Mouse (Mus musculus) Muller cell, postnatal 12 days (primary cell): ENCODE results near the gene Tlr13.
A peak's percentile ranks its signal among the peaks of the same experiment; 100 is the strongest.

Experiments
- DNase-seq: peaks from one replicate; pipeline ENCODE4 v3.0.0-alpha.2; 2015; ENCODE audit errors: inconsistent ontology term

Gene Tlr13

DNA sequence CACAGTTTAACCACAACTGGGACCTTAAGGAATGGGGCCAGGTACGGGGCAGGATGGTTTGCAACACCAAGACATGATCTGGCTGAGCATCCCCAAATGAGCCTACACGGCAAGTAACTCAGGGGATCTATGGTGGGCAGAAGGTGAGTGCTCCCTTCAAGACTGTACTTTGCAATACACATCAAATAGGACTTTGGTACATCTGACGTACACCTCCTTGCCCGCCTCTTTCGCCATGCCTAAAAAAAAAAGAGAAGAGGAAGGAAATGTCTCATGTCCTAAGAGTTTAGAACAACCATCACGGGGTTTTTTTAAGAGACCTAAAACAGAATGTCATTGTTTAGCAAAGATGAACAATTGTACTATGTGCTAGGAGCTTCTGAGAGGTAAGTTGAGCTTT is at the start of gene Tlr13:
Gene Tlr13, plus strand, starts transcription at position 269 of the 400 bp plus-strand sequence.
- no peak for DNase-seq

GRCm38 (mm10) chrX:106105464-106105863 is 37.5 kb upstream of the Tlr13 start:
- DNase-seq: peak; percentile 21

DNA sequence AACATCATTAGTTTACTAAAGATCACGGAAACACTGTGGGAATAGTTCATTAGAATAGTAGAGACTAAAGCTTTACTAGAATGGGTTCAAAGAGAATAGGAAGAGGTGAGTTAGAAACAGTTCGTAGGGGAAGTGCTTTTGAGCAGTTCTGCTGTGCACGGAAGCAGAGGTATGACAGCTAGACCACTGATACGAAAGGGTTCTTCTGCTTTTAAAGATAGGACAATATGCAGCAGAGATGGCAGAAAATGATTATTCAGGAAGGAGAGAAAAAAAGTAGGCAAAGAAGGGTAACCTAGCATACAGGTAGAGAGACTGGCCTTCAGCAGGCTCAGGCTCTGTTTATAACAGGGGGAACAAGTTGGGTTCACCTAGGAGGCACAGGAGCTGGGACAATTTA is 29.1 kb upstream of the Tlr13 start:
- DNase-seq: no peak

- DNase-seq: no peak
Observed at GRCm38 (mm10) chrX:106114674-106115073, 28.3 kb upstream of the Tlr13 start.

DNA sequence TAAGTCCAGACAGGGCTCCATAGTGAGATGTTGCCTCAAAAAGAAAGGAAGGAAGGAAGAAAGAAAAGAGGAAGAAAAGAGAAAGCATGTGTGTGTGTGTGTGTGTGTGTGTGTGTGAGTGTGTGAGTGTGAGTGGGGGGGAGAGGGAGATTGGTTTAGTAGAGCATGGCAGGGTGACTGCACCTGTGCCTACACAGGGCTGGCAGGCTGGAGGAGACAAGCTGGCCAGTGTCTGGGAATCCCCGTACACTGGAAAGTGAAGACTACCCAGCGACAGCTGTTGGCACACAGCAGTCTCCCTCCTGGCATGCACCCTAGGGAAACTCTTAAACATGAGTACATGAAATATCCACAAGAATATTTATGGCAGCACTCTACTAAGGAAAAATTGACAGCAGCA is 20.2 kb upstream of the Tlr13 start:
- DNase-seq: no peak

GRCm38 (mm10) chrX:106128283-106128682 is 14.7 kb upstream of the Tlr13 start:
- no peak for DNase-seq

- no peak for DNase-seq
Observed at GRCm38 (mm10) chrX:106129877-106130276, 13.1 kb upstream of the Tlr13 start.

- no peak for DNase-seq
Observed at GRCm38 (mm10) chrX:106134916-106135315, 8.1 kb upstream of the Tlr13 start.

- no peak for DNase-seq
Observed at GRCm38 (mm10) chrX:106135484-106135883, 7.5 kb upstream of the Tlr13 start.

DNA sequence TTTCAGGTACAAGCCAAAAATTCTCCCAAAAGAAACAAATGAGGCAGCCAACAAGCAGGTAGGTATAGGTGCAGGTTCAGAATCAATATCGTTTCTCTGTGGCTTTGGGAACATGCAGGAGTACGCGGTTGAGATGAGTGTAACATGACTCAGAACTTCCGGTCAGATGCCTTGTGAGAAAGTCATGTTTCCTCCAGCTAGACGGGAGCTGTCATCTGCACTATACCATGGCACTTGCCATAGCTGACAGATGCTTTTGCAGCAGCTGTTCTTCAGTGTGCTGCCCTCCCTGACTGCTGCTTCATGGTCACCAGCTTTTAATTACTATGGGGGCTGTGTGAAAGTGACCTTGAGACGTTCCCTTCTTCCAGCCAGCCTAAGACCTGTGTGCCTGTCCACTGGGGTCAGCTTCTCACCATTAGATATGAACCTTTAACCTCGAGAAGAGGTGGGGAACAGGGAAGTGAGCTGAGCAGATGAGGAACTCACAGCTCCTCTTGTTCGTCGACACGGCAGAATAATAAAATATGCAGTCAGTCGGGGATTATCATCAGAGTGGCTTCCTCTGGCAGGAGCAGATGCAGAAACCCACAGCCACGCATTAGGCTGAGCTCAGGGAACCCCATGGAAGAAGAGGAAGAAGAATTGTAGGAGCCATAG is 7.0 kb upstream of the Tlr13 start:
- DNase-seq: no peak

DNA sequence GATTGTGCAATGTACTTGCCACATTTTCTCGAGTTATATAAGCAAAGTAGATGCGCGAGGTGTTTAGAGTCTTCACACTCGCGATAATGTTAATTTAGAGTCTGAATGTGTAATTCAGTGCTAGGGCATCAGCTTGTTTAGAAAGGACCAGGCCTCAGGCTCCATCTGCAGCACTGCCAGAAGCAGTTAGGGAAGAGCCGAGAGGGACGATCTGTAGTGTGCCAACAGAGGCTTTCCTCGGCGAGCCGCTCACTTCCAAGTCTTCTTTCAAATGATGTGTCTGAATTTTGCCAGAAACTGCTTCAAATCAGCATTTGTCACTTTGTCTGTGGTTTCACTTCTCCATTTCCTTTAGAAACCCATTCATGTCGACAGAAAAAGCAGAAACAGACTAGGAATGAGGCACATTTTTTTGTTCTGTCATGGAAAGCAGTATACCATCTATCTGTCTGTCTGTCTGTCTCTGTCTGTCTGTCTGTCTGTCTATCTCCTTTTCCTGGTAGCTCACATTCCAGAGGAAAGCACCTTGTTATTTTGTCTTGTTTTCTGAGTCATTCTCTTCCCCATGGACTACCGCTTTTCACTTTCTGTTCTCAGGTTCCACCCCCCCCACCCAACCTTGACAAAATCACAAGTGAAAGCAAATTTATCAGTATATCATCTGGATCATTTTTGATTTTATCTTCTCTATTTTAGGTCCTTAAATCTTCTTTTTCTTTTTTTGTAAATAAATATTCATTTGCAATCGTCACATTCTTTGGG is 3.5 kb upstream of the Tlr13 start:
- DNase-seq: no peak

GRCm38 (mm10) chrX:106148185-106148584 is 5.2 kb downstream of the Tlr13 start:
- no peak for DNase-seq

DNA sequence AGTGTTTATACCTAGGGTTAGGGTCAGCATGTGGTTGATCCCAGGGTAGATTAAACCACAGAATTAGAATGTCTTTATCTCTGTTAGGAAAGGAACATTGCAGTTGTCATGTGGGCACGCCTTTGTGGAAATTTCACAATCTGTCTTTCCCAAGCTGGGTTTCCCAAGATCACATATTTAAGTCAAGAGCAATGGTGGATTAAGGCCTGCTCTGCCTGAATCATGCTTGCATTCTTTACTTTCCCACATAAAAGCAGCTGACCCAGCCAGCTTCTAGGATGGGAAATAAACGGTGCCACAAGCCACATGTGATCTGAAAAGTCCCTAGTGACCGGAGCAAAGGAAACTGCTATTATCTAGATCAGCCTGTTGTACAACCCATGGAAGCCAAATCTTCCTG is 6.5 kb downstream of the Tlr13 start:
- peak; percentile 11 for DNase-seq

DNA sequence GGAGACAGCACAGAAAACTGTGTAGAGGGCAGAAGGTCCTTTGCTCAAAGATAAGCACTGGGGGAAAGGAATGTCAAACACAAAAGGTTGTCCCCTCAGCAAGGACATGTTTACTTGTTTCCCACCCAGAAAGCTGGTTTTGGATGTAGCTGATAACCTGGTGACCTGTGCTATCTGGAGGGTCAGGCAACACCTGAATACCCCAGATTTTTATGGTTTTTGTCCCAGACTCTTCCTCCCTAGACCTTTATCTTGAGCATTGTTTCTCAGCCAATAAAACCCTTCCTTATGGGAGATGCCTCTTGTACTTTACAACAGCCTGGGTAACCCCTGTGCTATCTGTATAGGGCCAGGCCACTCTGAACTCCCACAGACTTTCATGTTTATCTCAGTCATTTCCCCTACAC is 11.2 kb downstream of the Tlr13 start:
- no peak for DNase-seq

- DNase-seq: no peak
Observed at GRCm38 (mm10) chrX:106155892-106156291, 12.9 kb downstream of the Tlr13 start.

DNA sequence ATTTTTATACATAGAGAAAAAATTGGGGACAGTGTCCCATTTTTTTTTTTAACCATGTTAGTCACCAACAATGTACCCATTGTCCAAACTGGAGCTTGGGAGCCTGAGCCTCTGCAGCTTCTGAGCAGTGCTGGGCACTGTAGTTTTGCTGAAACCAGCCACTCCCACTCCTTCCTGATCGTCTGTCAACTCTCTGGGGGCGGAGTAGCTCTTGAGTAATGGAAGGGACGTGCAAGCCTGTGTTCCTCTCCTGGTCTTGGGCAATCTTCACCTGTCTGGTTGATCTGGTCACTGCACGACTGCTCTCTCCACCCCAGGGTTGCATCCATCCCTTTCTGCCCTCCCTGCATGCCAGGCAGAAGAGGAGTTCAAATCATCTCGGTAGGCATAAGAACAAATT is 21.0 kb downstream of the Tlr13 start:
- no peak for DNase-seq

DNA sequence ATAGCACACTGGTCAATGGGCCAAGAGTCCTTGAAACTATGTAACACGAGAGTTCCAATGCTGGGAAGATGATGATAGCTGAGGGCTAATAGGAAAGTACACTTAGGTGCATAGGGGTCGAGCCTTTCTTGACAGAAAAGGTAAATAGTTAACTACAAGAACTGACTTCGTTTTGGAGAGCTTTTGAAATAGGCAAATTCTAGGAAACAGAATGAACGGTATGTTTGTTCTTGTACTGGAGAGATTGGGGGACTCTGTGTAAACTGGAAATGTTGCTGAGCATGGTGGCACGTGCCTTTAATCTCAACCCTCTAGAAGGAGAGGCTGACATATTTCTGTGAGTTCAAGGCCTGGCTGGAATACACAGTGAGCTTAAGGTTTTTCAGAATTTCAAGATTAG is 21.6 kb downstream of the Tlr13 start:
- no peak for DNase-seq

DNA sequence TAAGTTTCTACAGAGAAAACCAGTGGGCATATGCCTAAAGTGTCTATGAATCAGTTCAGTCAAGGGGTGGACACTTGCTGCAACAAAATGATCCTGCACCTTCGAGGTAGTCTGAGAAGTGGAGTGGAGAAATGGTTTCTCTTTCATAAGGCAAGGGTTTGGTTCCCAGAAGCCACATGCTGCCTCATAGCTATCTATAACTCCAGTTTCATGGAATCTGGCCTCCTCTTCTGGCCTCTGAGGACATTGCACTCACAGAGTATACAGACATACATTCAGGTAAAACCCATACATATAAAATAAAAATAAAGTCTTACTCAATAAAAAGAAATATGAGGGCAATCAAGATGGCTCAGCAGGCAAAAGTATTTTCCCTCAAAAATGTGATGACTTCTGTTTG is 22.1 kb downstream of the Tlr13 start:
- DNase-seq: no peak

DNA sequence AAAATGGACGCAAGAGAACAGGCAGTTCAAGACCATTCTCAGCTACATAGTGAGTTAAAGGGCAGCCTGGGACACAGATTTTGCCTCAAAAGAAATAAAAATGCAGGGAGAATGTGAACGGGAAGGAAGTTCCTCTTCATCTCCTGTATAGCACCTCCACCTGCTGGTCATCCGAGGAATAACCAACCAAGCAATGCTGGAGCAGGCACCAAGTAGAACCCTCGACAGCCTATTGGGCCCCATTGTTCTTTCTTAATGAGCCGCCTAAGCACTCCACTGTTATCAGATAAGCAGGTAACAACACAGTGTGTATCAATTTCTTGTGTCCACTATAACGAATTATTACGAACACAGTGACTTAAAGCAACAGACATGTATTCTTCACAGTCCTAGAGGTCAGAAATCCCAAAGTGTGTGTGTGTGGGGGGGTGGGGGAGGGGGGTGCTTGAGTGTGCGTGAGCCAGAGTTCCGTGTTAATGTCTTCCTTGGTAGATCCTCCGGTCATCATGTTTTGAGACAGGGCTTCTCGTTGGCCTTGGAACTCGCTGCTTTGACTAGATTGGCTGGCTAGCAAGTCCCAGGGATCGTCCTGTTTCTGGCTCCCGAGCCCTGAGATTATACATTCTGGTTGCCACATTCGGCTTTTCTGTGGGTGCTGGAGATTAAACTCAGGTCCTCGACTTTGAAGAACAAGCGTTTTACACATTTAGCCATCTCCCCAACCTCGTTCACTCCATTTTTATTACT is 28.3 kb downstream of the Tlr13 start:
- peak; percentile 56 for DNase-seq

- no peak for DNase-seq
Observed at GRCm38 (mm10) chrX:106171853-106172154, 28.8 kb downstream of the Tlr13 start.

DNA sequence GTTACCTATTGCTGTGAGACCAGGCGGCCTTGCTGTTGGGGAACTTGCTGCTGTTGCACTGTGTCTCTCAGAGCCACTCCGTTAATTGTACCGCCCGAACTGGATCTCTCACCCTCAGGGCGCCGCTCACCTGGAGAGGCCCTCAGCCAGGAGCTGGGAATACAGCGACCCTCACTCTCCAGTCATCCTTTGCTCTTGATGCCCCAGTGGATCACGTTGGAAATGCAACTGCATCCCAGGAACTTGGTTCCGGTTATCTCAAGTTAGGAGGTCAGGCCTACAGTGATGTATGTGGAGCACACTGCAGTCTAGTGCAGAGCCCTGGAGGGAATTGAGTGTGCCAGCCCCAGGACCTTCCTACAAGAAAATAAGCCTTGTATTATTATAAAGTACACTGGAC is 33.3 kb downstream of the Tlr13 start:
- DNase-seq: no peak

DNA sequence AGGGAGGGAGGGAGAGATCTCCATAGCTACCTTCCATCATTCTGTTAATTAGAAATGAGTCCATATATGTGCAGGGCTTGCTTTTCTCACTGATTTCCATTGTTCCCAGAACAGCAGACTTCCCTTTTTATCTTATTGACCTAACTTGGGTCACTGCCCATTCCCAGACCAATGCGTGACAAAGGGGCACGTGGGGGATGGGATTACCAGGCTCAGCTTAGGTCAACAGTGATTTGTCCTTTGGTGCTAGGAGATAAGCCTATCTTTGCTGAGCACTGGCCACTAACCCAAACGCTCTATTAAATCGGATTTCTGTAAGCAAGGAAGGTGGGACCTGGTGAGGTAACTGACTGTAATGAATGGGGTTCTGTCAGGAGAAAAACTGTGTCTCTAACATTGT is 41.3 kb downstream of the Tlr13 start:
- DNase-seq: no peak

- no peak for DNase-seq
Observed at GRCm38 (mm10) chrX:106185706-106186105, 42.7 kb downstream of the Tlr13 start.
